Mouse (Mus musculus): ENCODE data around the gene Sdk2.

DNA sequence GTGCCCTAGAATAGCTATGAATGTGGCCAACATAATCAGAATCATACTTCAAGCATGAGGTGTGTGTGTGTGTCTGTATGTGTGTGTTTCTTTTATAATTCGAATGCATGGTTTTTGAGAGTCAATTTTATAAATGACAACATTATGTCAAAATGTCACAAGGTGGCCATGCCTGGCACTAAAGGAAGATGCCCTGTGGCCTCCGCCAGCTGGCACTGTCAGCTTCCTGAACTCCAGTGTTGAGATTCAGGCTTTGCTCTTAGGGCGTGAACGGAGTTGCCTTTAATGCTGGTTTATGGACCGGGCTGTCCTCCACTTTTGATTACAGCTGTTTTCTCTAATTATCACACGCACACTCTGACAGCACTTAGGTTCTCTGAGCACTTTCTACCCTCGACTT, 164.9 kb downstream of the Sdk2 start:
- TF ChIP-seq CTCF (IDR thresholded peaks at IDR 0.05; ENCODE audit: extremely low read depth, insufficient read depth, insufficient read length, insufficient replicate concordance), result no peak
- TF ChIP-seq POLR2A (IDR thresholded peaks at IDR 0.05; ENCODE audit: low read depth, low read length), result no peak
